In genomic region chr5:139411117-139411516, GRCm38 (mm10) we compare ENCODE assay signal across 31 mouse cellular contexts. TPM values are rescaled to one million over a fixed set of nuclear protein-coding genes. Genes with fewer than 3 reads are reported as not detected.
DNase-seq lines count a peak whose midpoint lies in the region; ATAC-seq and TF ChIP-seq lines count a peak whose summit lies in the region.
"Had no signal": no experiment of that assay in that cellular context is flagged by ENCODE, and none has a peak within 500 bp of the region (broad histone marks: within the 10 kb centered on the region; RNA-seq: fewer than 3 reads in every experiment).

No protein-coding gene starts in this region.

- no peak overlapping the region for H3K4me2 ChIP-seq in forebrain, embryonic 16.5 days (ENCODE audit: low read length)
- no peak overlapping the region for H3K4me2 ChIP-seq in hindbrain, embryonic 13.5 days
- H3K4me2 ChIP-seq: embryonic facial prominence, embryonic 15.5 days; forebrain, embryonic 15.5 days; heart, embryonic 13.5 days; hindbrain, embryonic 12.5 days had no signal

- no peak for TF ChIP-seq CTCF in cerebellum, adult 2 months (IDR thresholded peaks at IDR 0.05; ENCODE audit: borderline replicate concordance, insufficient read depth, low read depth, low read length)

- no peak for ATAC-seq in forebrain, embryonic 16.5 days
- no peak for ATAC-seq in hindbrain, embryonic 13.5 days (ENCODE audit: low FRiP score)
- ATAC-seq: activated CD4-positive, CD25-positive, alpha-beta regulatory T cell, adult 4 months; forebrain, embryonic 15.5 days; hindbrain, postnatal 0 days; Patski had no signal

- TF ChIP-seq POLR2A in cerebellum, adult 2 months (IDR thresholded peaks at IDR 0.05; ENCODE audit: borderline replicate concordance, insufficient read depth, low read length): no peak

- H3K9ac ChIP-seq in forebrain, embryonic 16.5 days (replicated peaks; ENCODE audit: low read depth, low read length): no peak overlapping the region
- no peak overlapping the region for H3K9ac ChIP-seq in hindbrain, embryonic 13.5 days
- H3K9ac ChIP-seq: embryonic facial prominence, embryonic 15.5 days; forebrain, embryonic 15.5 days; heart, embryonic 13.5 days; hindbrain, embryonic 12.5 days had no signal

- DNase-seq in forebrain, embryonic 10.5 days (ENCODE audit: extremely low spot score, low spot score): no peak
- DNase-seq in brain, adult 2 months (ENCODE audit: low read depth, low spot score): peak; percentile 63
- DNase-seq in cerebellum, adult 2 months: peak; percentile 48 to 57
- DNase-seq in cerebellum, postnatal 10 days: peak; percentile 82 to 85
- DNase-seq in adrenal gland, postnatal 25 days: no peak
- no peak for DNase-seq in heart, postnatal 14 days
- DNase-seq: adrenal gland, postnatal 14 days; embryo, embryonic 11 days; gastrocnemius, postnatal 14 days; heart, postnatal 4 days; kidney, adult 11 months; kidney, adult 9 months had no signal

- H3K4me1 ChIP-seq in forebrain, embryonic 10.5 days: peaks cover 11% of the 10 kb centered on the region
- H3K4me1 ChIP-seq in forebrain, embryonic 16.5 days (replicated peaks; ENCODE audit: control insufficient read depth, insufficient read depth, low read length): no peaks in the 10 kb centered on the region
- peaks cover 46% of the 10 kb centered on the region for H3K4me1 ChIP-seq in cerebellum, adult 2 months (ENCODE audit: control insufficient read depth, insufficient read depth, low read length)
- peaks cover 24% of the 10 kb centered on the region for H3K4me1 ChIP-seq in hindbrain, embryonic 13.5 days (replicated peaks)
- H3K4me1 ChIP-seq: forebrain, embryonic 15.5 days had no signal

- no peaks in the 10 kb centered on the region for H3K9me3 ChIP-seq in forebrain, embryonic 10.5 days
- no peaks in the 10 kb centered on the region for H3K9me3 ChIP-seq in forebrain, embryonic 16.5 days (ENCODE audit: control insufficient read depth, low read length)
- no peaks in the 10 kb centered on the region for H3K9me3 ChIP-seq in hindbrain, embryonic 13.5 days
- H3K9me3 ChIP-seq: embryonic facial prominence, embryonic 15.5 days; forebrain, embryonic 15.5 days; heart, embryonic 13.5 days; hindbrain, embryonic 12.5 days had no signal

- no peak overlapping the region for H3K4me3 ChIP-seq in forebrain, embryonic 10.5 days
- H3K4me3 ChIP-seq in forebrain, embryonic 16.5 days (replicated peaks; ENCODE audit: low read length): no peak overlapping the region
- no peak overlapping the region for H3K4me3 ChIP-seq in cerebellum, adult 2 months (replicated peaks; ENCODE audit: insufficient read depth, low read depth, low read length)
- H3K4me3 ChIP-seq in hindbrain, embryonic 13.5 days: no peak overlapping the region
- H3K4me3 ChIP-seq: embryonic facial prominence, embryonic 15.5 days; erythroblast, embryonic 14.5 days; forebrain, embryonic 15.5 days; heart, embryonic 13.5 days; hindbrain, embryonic 12.5 days had no signal

- 0 out of 2 replicates have a peak overlapping the region, but pooled peaks have one; percentile 8 for H3K27ac ChIP-seq in forebrain, embryonic 10.5 days
- no peak overlapping the region for H3K27ac ChIP-seq in forebrain, embryonic 16.5 days (ENCODE audit: low read length)
- no peak overlapping the region for H3K27ac ChIP-seq in cerebellum, adult 2 months (ENCODE audit: insufficient read depth, low read length)
- no peak overlapping the region for H3K27ac ChIP-seq in hindbrain, embryonic 13.5 days
- H3K27ac ChIP-seq: embryonic facial prominence, embryonic 15.5 days; forebrain, embryonic 15.5 days; heart, embryonic 13.5 days; hindbrain, embryonic 12.5 days; hindbrain, postnatal 0 days had no signal

- 96% methylated on average over 6 of the region's 6 CpGs for WGBS in forebrain, embryonic 10.5 days
- 87% methylated on average over 6 of the region's 6 CpGs for WGBS in forebrain, embryonic 16.5 days
- WGBS in cerebellum, adult 2 months: 22% methylated on average over 6 of the region's 6 CpGs
- WGBS in hindbrain, embryonic 13.5 days: 96% methylated on average over 6 of the region's 6 CpGs

- no peaks in the 10 kb centered on the region for H3K27me3 ChIP-seq in forebrain, embryonic 10.5 days (ENCODE audit: poor library complexity, severe bottlenecking)
- H3K27me3 ChIP-seq in forebrain, embryonic 16.5 days (replicated peaks; ENCODE audit: control insufficient read depth, insufficient read depth, low read length): no peaks in the 10 kb centered on the region
- H3K27me3 ChIP-seq in cerebellum, adult 2 months (ENCODE audit: control insufficient read depth, insufficient read depth, low read length): no peaks in the 10 kb centered on the region
- no peaks in the 10 kb centered on the region for H3K27me3 ChIP-seq in hindbrain, embryonic 13.5 days
- H3K27me3 ChIP-seq: CH12.LX; embryonic facial prominence, embryonic 15.5 days; forebrain, embryonic 15.5 days; hindbrain, embryonic 12.5 days; Patski had no signal

- intact Hi-C loops in heart, postnatal 14 days (cut with DNase I): no loop called here

- peaks cover 22% of the 10 kb centered on the region for H3K36me3 ChIP-seq in forebrain, embryonic 10.5 days (replicated peaks)
- no peaks in the 10 kb centered on the region for H3K36me3 ChIP-seq in forebrain, embryonic 16.5 days (ENCODE audit: control insufficient read depth, insufficient read depth)
- H3K36me3 ChIP-seq in hindbrain, embryonic 13.5 days: no peaks in the 10 kb centered on the region
- H3K36me3 ChIP-seq: forebrain, embryonic 15.5 days had no signal

RNA-seq across cellular contexts. Expression of gene C130050O18Rik, which starts 6.0 kb away (rescaled TPM):
- polyA plus RNA-seq in forebrain, embryonic 10.5 days (2016; fragmentation: Nextera tagmentation; extraction: Ambion mirVana): 0.15 and 0.34 TPM in 2 replicates
- 0.21 and 0.37 TPM in 2 replicates for polyA plus RNA-seq in forebrain, embryonic 16.5 days (2015; fragmentation: Nextera tagmentation; extraction: Ambion mirVana)
- 0.21 and 0.25 TPM in 2 replicates for polyA plus RNA-seq in cerebellum, adult 2 months (2012; rRNA removed)
- polyA plus RNA-seq in hindbrain, embryonic 13.5 days (2015; fragmentation: Nextera tagmentation; extraction: Ambion mirVana): 0.13 and 0.22 TPM in 2 replicates
- 0.49 and 0.57 TPM in 2 replicates for total RNA-seq in adrenal gland, postnatal 25 days (2021)
- total RNA-seq in heart, postnatal 14 days (2021): under 1 TPM; 0.74 to 0.80 TPM
- total RNA-seq: CH12.LX; hindbrain, postnatal 0 days had no signal
- polyA plus RNA-seq: activated CD4-positive, CD25-positive, alpha-beta regulatory T cell, adult 4 months; erythroblast, embryonic 14.5 days had no signal

RNA-seq across cellular contexts. Expression of gene Gper1, which starts 11.8 kb away (rescaled TPM):
- 0.44 and 0.50 TPM in 2 replicates for polyA plus RNA-seq in forebrain, embryonic 10.5 days (2016; fragmentation: Nextera tagmentation; extraction: Ambion mirVana)
- polyA plus RNA-seq in forebrain, embryonic 16.5 days (2015; fragmentation: Nextera tagmentation; extraction: Ambion mirVana): 8.7 and 9.0 TPM in 2 replicates
- 4.0 and 4.4 TPM in 2 replicates for polyA plus RNA-seq in cerebellum, adult 2 months (2012; rRNA removed)
- polyA plus RNA-seq in hindbrain, embryonic 13.5 days (2015; fragmentation: Nextera tagmentation; extraction: Ambion mirVana): 7.6 and 7.9 TPM in 2 replicates
- total RNA-seq in adrenal gland, postnatal 25 days (2021): 3.5 and 4.8 TPM in 2 replicates
- 1 to 10 TPM; 2.7 TPM for total RNA-seq in heart, postnatal 14 days (2021)
- total RNA-seq: common myeloid progenitor, adult 5-6 weeks had no signal
- polyA plus RNA-seq: activated CD4-positive, CD25-positive, alpha-beta regulatory T cell, adult 4 months; erythroblast, embryonic 14.5 days had no signal

RNA-seq across cellular contexts. Expression of gene Gpr146, which starts 33.6 kb away (rescaled TPM):
- polyA plus RNA-seq in forebrain, embryonic 10.5 days (2016; fragmentation: Nextera tagmentation; extraction: Ambion mirVana): 1.6 and 1.8 TPM in 2 replicates
- polyA plus RNA-seq in forebrain, embryonic 16.5 days (2015; fragmentation: Nextera tagmentation; extraction: Ambion mirVana): 1.5 and 1.8 TPM in 2 replicates
- 16.4 and 17.3 TPM in 2 replicates for polyA plus RNA-seq in cerebellum, adult 2 months (2012; rRNA removed)
- 1.6 and 2.4 TPM in 2 replicates for polyA plus RNA-seq in hindbrain, embryonic 13.5 days (2015; fragmentation: Nextera tagmentation; extraction: Ambion mirVana)
- total RNA-seq in adrenal gland, postnatal 25 days (2021): 13.1 and 16.0 TPM in 2 replicates
- 10 to 100 TPM; 41.8 to 46.5 TPM for total RNA-seq in heart, postnatal 14 days (2021)

RNA-seq across cellular contexts. Expression of gene 3110082I17Rik, which starts 49.2 kb away (rescaled TPM):
- 69.4 and 70.5 TPM in 2 replicates for polyA plus RNA-seq in forebrain, embryonic 10.5 days (2016; fragmentation: Nextera tagmentation; extraction: Ambion mirVana)
- polyA plus RNA-seq in forebrain, embryonic 16.5 days (2015; fragmentation: Nextera tagmentation; extraction: Ambion mirVana): 21.4 and 22.7 TPM in 2 replicates
- 7.1 and 7.4 TPM in 2 replicates for polyA plus RNA-seq in cerebellum, adult 2 months (2012; rRNA removed)
- 16.2 and 16.9 TPM in 2 replicates for polyA plus RNA-seq in hindbrain, embryonic 13.5 days (2015; fragmentation: Nextera tagmentation; extraction: Ambion mirVana)
- 9.8 and 15.8 TPM in 2 replicates for total RNA-seq in adrenal gland, postnatal 25 days (2021)
- 1 to 10 TPM; 4.7 to 5.3 TPM for total RNA-seq in heart, postnatal 14 days (2021)

RNA-seq across cellular contexts. Expression of gene Cyp2w1, which starts 58.7 kb away (rescaled TPM):
- polyA plus RNA-seq in forebrain, embryonic 10.5 days (2016; fragmentation: Nextera tagmentation; extraction: Ambion mirVana): not detected in 2 replicates
- not detected in 2 replicates for polyA plus RNA-seq in forebrain, embryonic 16.5 days (2015; fragmentation: Nextera tagmentation; extraction: Ambion mirVana)
- polyA plus RNA-seq in cerebellum, adult 2 months (2012; rRNA removed): not detected in 2 replicates
- polyA plus RNA-seq in hindbrain, embryonic 13.5 days (2015; fragmentation: Nextera tagmentation; extraction: Ambion mirVana): not detected in 2 replicates
- not detected in 2 replicates for total RNA-seq in adrenal gland, postnatal 25 days (2021)
- not detected for total RNA-seq in heart, postnatal 14 days (2021)
- total RNA-seq: adrenal gland, adult 18-20 months; adrenal gland, postnatal 14 days; CH12.LX; common myeloid progenitor, adult 5-6 weeks; gastrocnemius, adult 18-20 months; gastrocnemius, postnatal 14 days; heart, adult 8-10 months; heart, postnatal 4 days; hindbrain, postnatal 0 days had no signal
- polyA plus RNA-seq: activated CD4-positive, CD25-positive, alpha-beta regulatory T cell, adult 4 months; forebrain, embryonic 11.5 days; forebrain, embryonic 15.5 days; frontal cortex, adult 2 months; gonadal fat pad, adult 2 months; heart, embryonic 13.5 days; heart, postnatal 0 days; hindbrain, postnatal 0 days; Patski had no signal

Comparison
In these comparisons a context has a peak if more than half of its experiments do, and no peak if none do; other contexts are left out.
1. DNase-seq: peak in brain, adult 2 months (single experiment), cerebellum, adult 2 months (2 of 2) and cerebellum, postnatal 10 days (2 of 2); none in forebrain, embryonic 10.5 days (single experiment), adrenal gland, postnatal 25 days (single experiment) and heart, postnatal 14 days (0 of 2).